Mouse (Mus musculus) activated CD4-positive, CD25-positive, alpha-beta regulatory T cell, adult 9 weeks (primary cell): Measurements from ENCODE around the gene F13a1. TPM values are rescaled to one million over a fixed set of nuclear protein-coding genes. Genes with fewer than 3 reads are reported as not detected.

Source experiments
- polyA plus RNA-seq: library from polyadenylated mRNA; unstranded; fragments of 100-300 nt; shearing (Covaris generic); gene quantifications from one replicate; pipeline ENCODE4 v1.2.1, GENCODE M21; 2017

Gene F13a1
- polyA plus RNA-seq: 2.3 TPM

DNA sequence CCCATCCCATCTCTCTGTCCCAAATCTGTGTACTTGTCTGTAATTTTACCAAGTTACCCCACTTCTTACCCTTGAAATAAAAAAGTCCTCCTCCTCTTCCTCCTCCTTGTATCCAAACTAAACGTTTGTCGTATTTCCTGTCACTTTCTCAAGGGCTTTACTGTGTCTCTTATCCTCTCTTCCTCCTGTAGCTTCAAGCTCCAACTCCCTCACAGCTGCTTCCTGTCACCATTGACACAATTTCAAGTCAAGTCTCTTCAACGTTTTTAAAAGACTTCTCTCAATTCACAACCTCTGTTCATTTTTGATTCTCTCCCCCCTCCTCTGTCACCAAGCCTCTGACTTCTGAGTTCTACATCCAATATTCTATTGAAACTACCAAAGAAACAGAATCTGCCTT lies at the start of gene F13a1:
TSS of gene F13a1 (minus strand) at position 119 of the 400 bp plus-strand sequence.

